Mouse (Mus musculus) olfactory bulb, adult 2 months (tissue): Measurements from ENCODE around the gene Galnt6. TPM values are rescaled to one million over a fixed set of nuclear protein-coding genes. Genes with fewer than 3 reads are reported as not detected.

Experiments used
- H3K27ac ChIP-seq: fragments of 200-500 bp; 2 replicates; pipeline ENCODE4 v1.5.1; 2012; ENCODE audit warnings: low read depth, low read length; ENCODE audit not compliant: insufficient read depth
- H3K4me1 ChIP-seq: fragments of 200-500 bp; 2 replicates; pipeline ENCODE4 v1.6.1; 2012; ENCODE audit warnings: low read length; ENCODE audit not compliant: control insufficient read depth, insufficient read depth
- H3K4me3 ChIP-seq: fragments of 200-500 bp; 2 replicates; pipeline ENCODE4 v1.5.1; 2012; ENCODE audit warnings: mild to moderate bottlenecking, low read depth, low read length, moderate library complexity; ENCODE audit not compliant: insufficient read depth
- CTCF ChIP-seq: fragments of 200-500 bp; IDR thresholded peaks from 2 replicates; pipeline ENCODE4 v1.5.1; 2012; ENCODE audit warnings: low read depth, mild to moderate bottlenecking, low read length, moderate library complexity; ENCODE audit not compliant: insufficient read depth
- POLR2A ChIP-seq: fragments of 200-500 bp; IDR thresholded peaks from 2 replicates; pipeline ENCODE4 v1.6.1; 2012; ENCODE audit warnings: mild to moderate bottlenecking, low read depth, low read length, moderate library complexity; ENCODE audit not compliant: insufficient read depth
- WGBS: fragments of 180-500 bp; shearing (Covaris S2); methylation state at CpG from one replicate; pipeline ENCODE4 v1.1.7; 2018; 5-methylcytosine and 5-hydroxymethylcytosine counted together
- polyA plus RNA-seq: library from polyadenylated mRNA; stranded (reverse); fragments of >200 nt; gene quantifications from 2 replicates; pipeline ENCODE4 v1.2.4, GENCODE M21; 2012; ENCODE audit warnings: low replicate concordance; ENCODE audit not compliant: missing spikeins, insufficient read depth, insufficient read length

Gene Galnt6
- polyA plus RNA-seq, 1 experiment: not detected

DNA sequence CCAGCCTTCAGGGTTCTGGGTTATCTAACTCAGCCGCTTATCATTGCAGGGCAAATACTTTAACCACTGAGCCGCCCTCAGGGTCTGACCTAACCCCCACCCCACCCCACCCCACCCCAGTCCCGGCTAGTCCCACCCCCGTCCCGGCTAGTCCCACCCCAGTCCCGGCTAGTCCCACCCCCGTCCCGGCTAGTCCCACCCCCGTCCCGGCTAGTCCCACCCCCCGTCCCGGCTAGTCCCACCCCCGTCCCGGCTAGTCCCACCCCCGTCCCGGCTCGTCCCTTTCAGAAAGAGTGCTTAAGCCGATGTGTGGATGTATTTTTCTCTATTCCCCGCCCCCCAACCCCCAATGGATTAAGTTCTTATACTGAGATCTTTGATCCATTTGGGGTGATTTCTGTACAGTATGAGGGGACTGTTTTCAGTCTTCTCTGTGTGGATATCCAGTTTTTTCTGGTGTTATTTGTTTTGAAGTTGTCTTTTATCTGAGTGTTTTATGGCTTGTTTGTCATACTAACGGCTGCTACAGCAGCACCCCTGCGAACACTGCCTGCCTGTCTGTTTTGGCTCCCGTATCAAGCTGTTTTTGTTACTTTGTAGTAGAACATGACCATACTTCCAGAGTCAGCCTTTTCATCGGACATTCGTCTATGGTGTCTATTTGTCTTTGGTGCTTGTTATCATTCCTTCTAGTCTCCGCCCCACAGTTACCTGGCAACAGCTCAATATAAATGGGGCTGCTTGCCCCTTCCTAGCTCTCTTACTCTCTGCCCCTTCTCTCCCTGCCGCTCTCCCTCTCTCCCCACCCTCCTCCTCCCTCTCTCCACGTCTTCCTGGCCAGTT is 18.2 kb upstream of the Galnt6 start:
- Histone ChIP-seq H3K4me1 (0 out of 2 replicates have a peak, but pooled peaks cover 2% of the 10 kb centered on the region), H3K4me3 (no peak overlapping the region), H3K27ac (no peak overlapping the region)
- WGBS: 9% methylated on average over 27 of the region's 27 CpGs
- no peak for TF ChIP-seq POLR2A
- no peak for TF ChIP-seq CTCF

DNA sequence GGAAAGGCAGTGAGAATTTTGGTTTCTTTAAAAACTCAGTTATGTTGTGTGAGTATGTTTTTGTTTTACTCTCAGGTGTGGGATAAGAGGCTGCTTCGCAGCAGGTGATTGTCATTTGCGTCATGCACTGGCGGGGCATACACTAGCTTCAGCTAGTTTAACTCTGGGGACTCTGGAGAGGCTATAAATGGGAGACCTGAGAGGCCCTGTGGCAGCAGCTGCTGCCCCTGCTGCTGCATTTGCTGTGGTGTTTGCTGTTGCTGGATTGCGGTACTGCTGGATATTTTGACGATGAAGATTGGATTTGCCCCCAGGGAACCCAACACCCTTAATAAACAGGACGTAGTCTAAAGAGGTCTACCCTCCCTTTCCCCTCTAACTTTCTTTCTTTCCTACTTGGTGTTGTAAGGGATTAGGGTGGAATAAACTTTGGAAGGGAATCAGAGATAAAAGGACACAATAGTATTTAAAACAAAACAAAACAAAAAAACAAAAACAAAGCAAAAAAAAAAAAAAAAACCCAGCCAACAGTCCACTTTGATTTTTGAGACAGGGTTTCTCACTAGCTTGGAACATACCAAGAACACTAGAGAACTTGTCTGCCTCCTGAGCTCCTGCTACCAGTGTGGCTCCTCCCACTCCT is 17.4 kb upstream of the Galnt6 start:
- Histone ChIP-seq H3K4me3 (no peak overlapping the region), H3K4me1 (0 out of 2 replicates have a peak, but pooled peaks cover 2% of the 10 kb centered on the region), H3K27ac (no peak overlapping the region)
- WGBS: 44% methylated on average over 6 of the region's 6 CpGs
- TF ChIP-seq CTCF: no peak
- TF ChIP-seq POLR2A: no peak

DNA sequence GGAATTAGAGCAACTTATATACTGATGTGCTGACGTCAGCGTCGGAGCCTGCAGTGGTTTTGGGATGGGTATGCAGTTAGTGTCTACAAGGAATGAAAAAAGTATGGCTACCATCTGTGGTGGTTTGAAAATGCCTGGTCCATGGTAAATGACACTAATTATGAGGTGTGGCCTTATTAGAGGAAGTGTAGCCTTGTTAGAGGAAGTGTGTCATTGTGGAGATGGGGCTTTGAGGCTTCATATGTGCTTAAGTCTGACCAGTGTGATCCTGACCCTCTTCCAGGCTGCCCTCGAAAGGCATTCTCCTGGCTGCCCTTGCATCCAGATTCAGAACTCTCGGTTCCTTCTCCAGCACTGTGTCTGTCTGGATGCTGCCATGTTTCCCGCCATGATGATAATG is 14.1 kb upstream of the Galnt6 start:
- no peak overlapping the region for H3K27ac ChIP-seq
- TF ChIP-seq CTCF: no peak
- TF ChIP-seq POLR2A: no peak
- no peak overlapping the region for H3K4me3 ChIP-seq
- 0 out of 2 replicates have a peak, but pooled peaks cover 2% of the 10 kb centered on the region for H3K4me1 ChIP-seq
- 96% methylated on average over 6 of the region's 6 CpGs for WGBS

DNA sequence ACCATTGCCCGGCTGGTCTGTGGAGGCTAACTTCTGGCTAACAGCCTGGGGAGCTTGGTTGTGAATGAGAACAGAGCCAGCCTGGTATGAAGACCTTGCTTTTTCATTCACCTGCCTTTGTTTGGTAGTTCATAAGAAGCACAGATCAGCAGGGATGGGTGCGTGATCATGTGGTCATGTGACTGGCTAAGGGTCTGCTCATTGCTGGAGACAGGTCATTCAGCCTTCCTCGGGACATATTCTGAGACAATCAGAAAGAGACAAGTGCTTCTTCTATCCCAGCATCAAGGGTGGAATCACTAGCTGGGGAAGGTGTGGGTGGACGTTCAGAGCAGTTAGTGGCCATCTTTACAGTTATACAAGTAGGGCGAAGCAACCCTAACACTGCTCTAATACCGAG is 10.3 kb upstream of the Galnt6 start:
- WGBS: 90% methylated on average over 6 of the region's 6 CpGs

DNA sequence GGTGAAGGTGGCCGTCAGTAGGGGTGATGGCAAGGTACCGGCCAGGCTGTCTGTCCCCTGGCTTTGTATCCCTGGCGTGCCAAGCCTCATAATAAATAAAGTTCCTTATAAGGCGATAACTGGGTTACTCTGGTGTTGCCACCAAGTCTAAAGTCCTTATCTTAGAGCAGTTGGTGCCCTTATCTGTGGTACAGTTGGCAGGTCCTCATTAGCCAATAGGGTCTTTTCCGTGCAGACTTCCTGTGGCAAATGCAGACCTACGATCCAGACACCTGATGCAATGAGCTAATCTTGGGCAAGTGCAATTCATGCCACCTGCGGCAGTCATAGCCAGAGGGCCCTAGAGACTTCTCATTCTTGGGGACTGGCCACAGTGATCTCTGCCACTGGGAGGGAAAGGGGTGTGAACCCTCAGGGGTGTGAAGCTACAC is 9.2 kb upstream of the Galnt6 start:
- Histone ChIP-seq H3K4me3 (no peak overlapping the region), H3K27ac (no peak overlapping the region), H3K4me1 (no peaks in the 10 kb centered on the region)
- 91% methylated on average over 7 of the region's 7 CpGs for WGBS
- TF ChIP-seq CTCF (no peak), POLR2A (no peak)

More for the DNA sequence above, 10.3 kb upstream of the Galnt6 start:
- Histone ChIP-seq H3K4me1 (no peaks in the 10 kb centered on the region), H3K4me3 (no peak overlapping the region), H3K27ac (no peak overlapping the region)
- no peak for TF ChIP-seq POLR2A
- no peak for TF ChIP-seq CTCF

DNA sequence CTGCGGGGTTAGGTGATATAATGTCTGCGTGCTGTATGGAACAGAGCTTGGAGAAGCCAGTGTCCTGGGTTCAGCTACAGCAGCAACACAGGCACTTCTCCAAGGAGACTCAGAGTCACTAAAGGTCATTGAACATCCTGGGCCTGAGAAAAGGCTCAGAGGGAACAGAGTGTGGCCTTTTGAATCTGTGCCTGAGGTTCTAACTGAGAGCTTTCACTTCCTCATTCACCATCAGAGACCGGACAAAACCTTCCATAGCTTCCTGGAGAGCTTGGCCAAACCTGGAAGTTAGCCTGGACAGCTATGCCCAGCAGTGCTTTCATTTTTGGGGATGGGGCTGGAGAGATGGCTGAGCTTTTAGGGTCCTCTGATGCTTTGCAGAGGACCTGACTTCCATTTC is 8.5 kb upstream of the Galnt6 start:
- H3K27ac ChIP-seq: no peak overlapping the region
- H3K4me3 ChIP-seq: no peak overlapping the region
- TF ChIP-seq POLR2A: no peak
- no peak for TF ChIP-seq CTCF
- 83% methylated on average over 3 of the region's 3 CpGs for WGBS
- 0 out of 2 replicates have a peak, but pooled peaks cover 1% of the 10 kb centered on the region for H3K4me1 ChIP-seq

DNA sequence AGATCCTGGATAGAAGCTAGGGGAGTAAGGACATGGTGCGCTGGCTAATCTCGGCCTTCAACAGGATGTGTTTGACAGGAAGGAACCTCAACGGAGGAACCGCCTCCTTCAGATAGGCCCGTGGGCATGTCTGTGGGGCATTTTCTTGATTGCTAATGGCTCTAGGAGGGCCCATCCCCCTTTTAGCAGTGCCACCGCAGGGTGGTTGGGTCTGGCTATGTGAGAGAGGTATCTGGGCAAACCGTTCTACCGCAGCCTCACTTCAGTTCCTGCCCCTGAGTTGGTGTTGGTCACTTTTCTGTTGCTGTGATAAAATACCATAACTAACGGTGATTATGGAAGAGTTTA is 6.8 kb upstream of the Galnt6 start:
- TF ChIP-seq CTCF: no peak
- TF ChIP-seq POLR2A: no peak
- no peak overlapping the region for H3K27ac ChIP-seq
- WGBS: 82% methylated on average over 9 of the region's 9 CpGs
- 0 out of 2 replicates have a peak, but pooled peaks cover 2% of the 10 kb centered on the region for H3K4me1 ChIP-seq
- no peak overlapping the region for H3K4me3 ChIP-seq

DNA sequence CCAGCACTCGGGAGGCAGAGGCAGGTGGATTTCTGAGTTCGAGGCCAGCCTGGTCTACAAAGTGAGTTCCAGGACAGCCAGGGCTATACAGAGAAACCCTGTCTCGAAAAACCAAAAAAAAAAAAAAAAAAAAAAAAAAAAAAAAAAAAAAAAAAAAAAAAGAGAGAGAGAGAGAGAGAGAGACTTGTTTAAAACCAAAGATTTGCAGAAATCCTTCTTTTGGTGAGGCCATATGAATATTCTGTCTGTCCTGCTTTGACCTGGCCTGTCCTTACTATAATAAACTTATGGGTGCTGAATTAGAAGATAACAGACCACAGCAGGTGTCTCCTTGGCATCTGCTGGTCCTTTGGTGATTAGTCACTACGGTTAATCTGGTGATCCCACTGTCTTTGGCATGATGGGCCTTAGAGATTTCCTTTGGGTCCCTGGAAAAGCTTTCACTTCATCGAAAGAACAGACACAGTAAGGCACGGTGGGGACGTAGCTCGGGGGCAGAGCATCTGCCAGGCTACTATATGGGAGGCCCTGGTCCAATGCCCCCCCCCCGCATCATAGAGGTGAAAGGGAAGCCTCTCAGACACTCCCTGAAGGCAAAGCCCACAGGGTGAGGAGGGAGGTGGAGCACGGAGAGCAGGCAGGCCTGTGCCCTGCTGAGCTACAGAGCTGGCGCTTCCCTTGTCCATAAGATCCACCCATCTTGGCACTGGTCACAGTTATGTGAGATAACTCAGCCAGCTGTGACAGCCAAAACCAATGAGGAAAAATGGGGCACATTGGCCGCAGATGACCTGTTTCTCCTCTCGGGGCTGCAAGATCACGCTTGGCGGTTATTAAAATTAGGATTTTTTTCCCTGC is 6.1 kb upstream of the Galnt6 start:
- Histone ChIP-seq H3K4me1 (0 out of 2 replicates have a peak, but pooled peaks cover 2% of the 10 kb centered on the region), H3K27ac (no peak overlapping the region), H3K4me3 (no peak overlapping the region)
- 85% methylated on average over 14 of the region's 15 CpGs for WGBS
- TF ChIP-seq CTCF (no peak), POLR2A (no peak)
